Mouse (Mus musculus): ENCODE results near the gene Gm16867. TPM values are rescaled to one million over a fixed set of nuclear protein-coding genes. Genes with fewer than 3 reads are reported as not detected.
"Not testable (repeated sequence)": the region's sequence is repeated elsewhere in the genome, so short reads cannot be mapped to it uniquely, and the experiment has no call there.

The Gm16867 gene
- not detected in 2 replicates for polyA plus RNA-seq (2015; fragmentation: Nextera tagmentation; extraction: Ambion mirVana)

DNA sequence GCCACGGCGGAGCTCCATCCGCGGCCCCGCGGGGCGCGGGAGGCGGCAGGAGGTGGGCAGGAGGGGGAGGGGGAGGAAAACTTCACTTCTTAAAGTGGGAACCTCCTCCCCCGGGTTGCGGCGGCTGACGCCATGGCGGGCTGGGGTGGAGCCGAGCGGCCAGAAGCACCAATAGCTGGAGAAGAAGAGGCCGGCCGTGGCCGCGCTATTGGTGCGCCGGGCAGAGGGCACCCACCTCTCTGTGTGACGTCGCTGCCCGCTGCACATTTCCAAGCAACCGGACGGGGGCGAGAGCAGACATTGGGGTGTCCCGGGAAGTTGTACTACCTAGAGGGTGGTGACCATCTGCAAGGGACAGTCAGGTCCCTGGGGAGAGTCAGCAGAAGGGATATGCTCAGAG is at the start of gene Gm16867:
TSS of gene Gm16867 (minus strand) at position 189 of the 400 bp plus-strand sequence.
- not testable (repeated sequence) for H3K27me3 ChIP-seq (replicated peaks); H3K4me1 ChIP-seq; H3K4me3 ChIP-seq (replicated peaks); H3K9me3 ChIP-seq (replicated peaks); H3K27ac ChIP-seq (replicated peaks); H3K36me3 ChIP-seq; H3K9ac ChIP-seq (replicated peaks); H3K4me2 ChIP-seq
- ATAC-seq (ENCODE audit: low FRiP score), result peak; percentile 98
- no CpG with 5 or more reads among the region's 29 CpGs for WGBS

DNA sequence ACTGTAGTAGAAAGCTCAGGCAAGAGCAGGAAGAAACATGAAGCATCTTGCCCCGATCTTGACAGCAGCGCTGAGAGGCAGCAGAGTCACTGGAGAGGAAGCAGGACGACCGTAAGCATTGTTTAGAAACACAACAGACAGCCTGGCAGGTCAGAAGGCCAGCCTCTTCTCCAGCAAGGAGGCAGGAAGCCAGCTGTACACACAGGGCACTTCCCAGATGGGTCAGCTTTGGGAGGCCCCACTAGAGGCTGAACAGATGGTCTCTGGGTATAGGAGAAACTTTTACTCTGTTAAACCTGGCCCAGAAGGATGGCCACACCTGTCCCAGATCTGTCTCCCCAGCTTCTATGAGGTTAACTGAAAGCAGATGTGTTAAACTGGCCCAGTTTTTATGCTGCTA is 44.1 kb upstream of the Gm16867 start:
- not testable (repeated sequence) for H3K4me3 ChIP-seq (replicated peaks); ATAC-seq (ENCODE audit: low FRiP score); H3K27me3 ChIP-seq (replicated peaks); H3K9me3 ChIP-seq (replicated peaks); H3K27ac ChIP-seq (replicated peaks); H3K4me1 ChIP-seq; H3K9ac ChIP-seq (replicated peaks); H3K36me3 ChIP-seq; H3K4me2 ChIP-seq
- no CpG with 5 or more reads among the region's 4 CpGs for WGBS

- not testable (repeated sequence) for H3K4me3 ChIP-seq (replicated peaks); H3K9ac ChIP-seq (replicated peaks); H3K4me1 ChIP-seq; H3K27ac ChIP-seq (replicated peaks); ATAC-seq (ENCODE audit: low FRiP score); H3K36me3 ChIP-seq; H3K9me3 ChIP-seq (replicated peaks); H3K27me3 ChIP-seq (replicated peaks); H3K4me2 ChIP-seq
- no CpG with 5 or more reads among the region's 2 CpGs for WGBS
Observed at GRCm38 (mm10) chr14:69545052-69545451, 41.9 kb upstream of the Gm16867 start.

DNA sequence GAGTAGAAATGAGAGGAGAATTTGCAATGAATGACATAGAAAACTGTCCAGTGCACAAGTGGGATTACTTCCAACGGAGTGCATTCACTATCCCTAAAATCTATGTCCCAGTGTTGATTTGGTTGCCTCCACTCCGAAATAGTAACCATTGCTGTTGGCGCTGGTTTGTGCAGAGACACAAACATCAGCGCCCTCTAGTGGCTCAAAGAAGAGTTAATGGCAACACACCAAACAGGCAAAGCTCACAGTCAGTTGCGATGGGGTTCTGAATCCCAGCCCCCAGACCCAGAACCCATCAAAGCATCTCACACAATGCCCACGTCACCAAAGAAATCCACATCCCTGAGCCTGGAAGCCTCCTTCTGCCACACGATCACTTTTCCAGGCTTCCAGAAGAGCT is 40.9 kb upstream of the Gm16867 start:
- not testable (repeated sequence) for H3K4me3 ChIP-seq (replicated peaks); H3K27me3 ChIP-seq (replicated peaks); H3K27ac ChIP-seq (replicated peaks); H3K36me3 ChIP-seq; H3K9ac ChIP-seq (replicated peaks); ATAC-seq (ENCODE audit: low FRiP score); H3K4me2 ChIP-seq; H3K4me1 ChIP-seq; H3K9me3 ChIP-seq (replicated peaks)
- no CpG with 5 or more reads among the region's 7 CpGs for WGBS

- H3K27me3 ChIP-seq (replicated peaks); ATAC-seq (ENCODE audit: low FRiP score); H3K9me3 ChIP-seq (replicated peaks); H3K36me3 ChIP-seq; H3K4me1 ChIP-seq; H3K27ac ChIP-seq (replicated peaks); H3K4me3 ChIP-seq (replicated peaks); H3K9ac ChIP-seq (replicated peaks); H3K4me2 ChIP-seq: not testable (repeated sequence)
- no CpG with 5 or more reads among the region's 7 CpGs for WGBS
Observed at GRCm38 (mm10) chr14:69542695-69543094, 39.5 kb upstream of the Gm16867 start.

DNA sequence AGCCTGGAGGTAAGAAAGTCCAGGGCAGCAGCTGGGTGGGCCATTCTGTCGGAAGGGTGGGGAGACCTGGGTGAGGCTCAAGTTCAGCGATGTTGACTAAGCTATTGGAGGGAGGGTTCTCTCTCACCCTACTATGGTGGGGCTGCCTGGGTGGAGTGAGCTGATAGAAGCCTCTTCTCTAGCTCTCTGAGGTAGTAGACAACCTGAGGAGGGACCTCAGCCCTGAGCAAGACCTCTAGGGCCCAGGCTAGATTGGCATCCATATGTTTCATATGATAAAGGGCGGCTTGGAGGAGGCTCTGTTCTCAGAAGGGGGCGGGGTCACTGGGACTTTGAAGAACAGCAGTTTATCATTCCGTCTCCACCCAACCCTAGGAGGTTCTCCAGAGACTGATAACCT is 37.0 kb upstream of the Gm16867 start:
- H3K27me3 ChIP-seq (replicated peaks); H3K9me3 ChIP-seq (replicated peaks); H3K4me2 ChIP-seq; H3K4me3 ChIP-seq (replicated peaks); H3K36me3 ChIP-seq; ATAC-seq (ENCODE audit: low FRiP score); H3K27ac ChIP-seq (replicated peaks); H3K4me1 ChIP-seq; H3K9ac ChIP-seq (replicated peaks): not testable (repeated sequence)
- WGBS, result no CpG with 5 or more reads among the region's 5 CpGs

- not testable (repeated sequence) for H3K36me3 ChIP-seq; H3K27ac ChIP-seq (replicated peaks); ATAC-seq (ENCODE audit: low FRiP score); H3K9me3 ChIP-seq (replicated peaks); H3K27me3 ChIP-seq (replicated peaks); H3K4me3 ChIP-seq (replicated peaks); H3K4me2 ChIP-seq; H3K9ac ChIP-seq (replicated peaks); H3K4me1 ChIP-seq
- WGBS, result no CpG with 5 or more reads among the region's 7 CpGs
Observed at GRCm38 (mm10) chr14:69536539-69536938, 33.4 kb upstream of the Gm16867 start.

DNA sequence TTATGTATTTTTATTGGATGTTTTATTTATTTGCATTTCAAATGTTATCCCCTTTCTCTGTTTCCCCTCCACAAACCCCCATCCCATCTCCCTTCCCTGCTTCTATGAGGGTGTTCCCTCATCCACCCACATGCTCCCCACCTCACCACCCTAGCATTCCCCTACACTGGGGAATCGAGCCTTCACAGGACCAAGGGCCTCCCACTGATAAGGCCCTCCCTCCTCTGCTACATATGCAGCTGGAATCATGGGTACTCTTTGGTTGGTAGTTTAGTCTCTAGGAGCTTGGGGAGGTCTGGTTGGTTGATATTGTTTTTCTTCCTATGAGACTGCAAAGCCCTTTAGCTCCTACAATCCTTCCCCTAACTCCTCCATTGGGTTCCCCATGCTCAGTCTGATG is 23.0 kb upstream of the Gm16867 start:
- not testable (repeated sequence) for H3K27me3 ChIP-seq (replicated peaks); H3K4me2 ChIP-seq; ATAC-seq (ENCODE audit: low FRiP score); H3K9ac ChIP-seq (replicated peaks); H3K27ac ChIP-seq (replicated peaks); H3K9me3 ChIP-seq (replicated peaks); H3K4me3 ChIP-seq (replicated peaks); H3K36me3 ChIP-seq; H3K4me1 ChIP-seq
- no CpG with 5 or more reads among the region's 1 CpGs for WGBS

GRCm38 (mm10) chr14:69523001-69523400 is 19.8 kb upstream of the Gm16867 start:
- not testable (repeated sequence) for H3K27ac ChIP-seq (replicated peaks); H3K36me3 ChIP-seq; H3K4me3 ChIP-seq (replicated peaks); ATAC-seq (ENCODE audit: low FRiP score); H3K27me3 ChIP-seq (replicated peaks); H3K4me2 ChIP-seq; H3K4me1 ChIP-seq; H3K9ac ChIP-seq (replicated peaks); H3K9me3 ChIP-seq (replicated peaks)
- WGBS, result no CpG with 5 or more reads among the region's 1 CpGs

- not testable (repeated sequence) for H3K9me3 ChIP-seq (replicated peaks); H3K4me2 ChIP-seq; H3K4me3 ChIP-seq (replicated peaks); H3K4me1 ChIP-seq; H3K36me3 ChIP-seq; H3K27me3 ChIP-seq (replicated peaks); H3K9ac ChIP-seq (replicated peaks); ATAC-seq (ENCODE audit: low FRiP score); H3K27ac ChIP-seq (replicated peaks)
- WGBS, result no CpG with 5 or more reads among the region's 2 CpGs
Observed at GRCm38 (mm10) chr14:69520810-69521209, 17.6 kb upstream of the Gm16867 start.

DNA sequence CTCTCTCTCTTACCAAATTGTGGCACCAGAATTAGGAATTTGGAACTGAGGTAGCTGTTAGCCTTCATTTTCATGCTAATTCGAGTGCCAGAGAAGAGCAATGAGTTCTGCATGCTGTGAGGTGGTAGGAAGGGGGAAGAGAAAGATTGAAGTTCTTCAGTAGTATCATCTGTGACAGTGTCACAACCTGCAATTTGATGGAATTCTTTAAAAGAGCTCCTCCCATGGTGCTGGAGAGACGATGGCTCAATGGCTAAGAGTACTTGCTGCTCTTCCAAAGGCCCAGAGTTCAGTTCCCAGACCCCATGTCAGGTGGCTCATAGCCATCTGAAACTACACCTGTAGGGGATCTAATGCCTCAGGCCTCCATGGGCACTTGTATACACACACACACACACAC is 9.3 kb upstream of the Gm16867 start, which contains the start of gene Gm27179:
TSS of gene Gm27179 (minus strand) at position 101 of the 400 bp plus-strand sequence.
- not testable (repeated sequence) for H3K4me3 ChIP-seq (replicated peaks); H3K9me3 ChIP-seq (replicated peaks); ATAC-seq (ENCODE audit: low FRiP score); H3K4me1 ChIP-seq; H3K36me3 ChIP-seq; H3K9ac ChIP-seq (replicated peaks); H3K4me2 ChIP-seq; H3K27me3 ChIP-seq (replicated peaks); H3K27ac ChIP-seq (replicated peaks)
- no CpG with 5 or more reads among the region's 2 CpGs for WGBS

- no CpG with 5 or more reads among the region's 1 CpGs for WGBS
- not testable (repeated sequence) for H3K36me3 ChIP-seq; ATAC-seq (ENCODE audit: low FRiP score); H3K9me3 ChIP-seq (replicated peaks); H3K27ac ChIP-seq (replicated peaks); H3K4me1 ChIP-seq; H3K4me2 ChIP-seq; H3K27me3 ChIP-seq (replicated peaks); H3K9ac ChIP-seq (replicated peaks); H3K4me3 ChIP-seq (replicated peaks)
Observed at GRCm38 (mm10) chr14:69507000-69507399, 3.8 kb upstream of the Gm16867 start.
